Mouse (Mus musculus) right cerebral cortex, adult 18-20 months (tissue): ENCODE measurements around the gene Cideb.

Experiments
- DNase-seq: peaks from one replicate; pipeline ENCODE4 v3.0.0; 2022; ENCODE audit warnings: mixed read lengths

Gene Cideb

DNA sequence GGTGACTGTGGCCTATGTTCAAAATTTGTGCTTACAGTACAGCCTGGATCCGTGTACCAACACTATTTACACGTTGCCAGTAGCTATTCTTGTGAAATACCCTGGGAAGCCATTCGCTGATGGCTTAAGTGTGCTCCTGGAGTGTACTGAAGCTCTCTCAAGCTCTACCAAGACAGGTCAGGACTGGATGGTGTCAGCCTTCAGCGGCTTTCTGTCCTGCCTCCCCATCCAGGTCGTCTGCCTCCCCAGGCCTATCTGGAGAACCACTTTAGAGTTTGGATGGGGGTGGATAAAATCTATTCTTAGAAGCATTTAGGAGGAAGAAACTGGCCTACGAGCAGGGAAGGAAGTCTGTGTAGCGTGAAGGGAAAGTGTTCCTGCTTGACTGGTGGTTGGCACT, 4.9 kb upstream of the Cideb start:
- DNase-seq = no peak

DNA sequence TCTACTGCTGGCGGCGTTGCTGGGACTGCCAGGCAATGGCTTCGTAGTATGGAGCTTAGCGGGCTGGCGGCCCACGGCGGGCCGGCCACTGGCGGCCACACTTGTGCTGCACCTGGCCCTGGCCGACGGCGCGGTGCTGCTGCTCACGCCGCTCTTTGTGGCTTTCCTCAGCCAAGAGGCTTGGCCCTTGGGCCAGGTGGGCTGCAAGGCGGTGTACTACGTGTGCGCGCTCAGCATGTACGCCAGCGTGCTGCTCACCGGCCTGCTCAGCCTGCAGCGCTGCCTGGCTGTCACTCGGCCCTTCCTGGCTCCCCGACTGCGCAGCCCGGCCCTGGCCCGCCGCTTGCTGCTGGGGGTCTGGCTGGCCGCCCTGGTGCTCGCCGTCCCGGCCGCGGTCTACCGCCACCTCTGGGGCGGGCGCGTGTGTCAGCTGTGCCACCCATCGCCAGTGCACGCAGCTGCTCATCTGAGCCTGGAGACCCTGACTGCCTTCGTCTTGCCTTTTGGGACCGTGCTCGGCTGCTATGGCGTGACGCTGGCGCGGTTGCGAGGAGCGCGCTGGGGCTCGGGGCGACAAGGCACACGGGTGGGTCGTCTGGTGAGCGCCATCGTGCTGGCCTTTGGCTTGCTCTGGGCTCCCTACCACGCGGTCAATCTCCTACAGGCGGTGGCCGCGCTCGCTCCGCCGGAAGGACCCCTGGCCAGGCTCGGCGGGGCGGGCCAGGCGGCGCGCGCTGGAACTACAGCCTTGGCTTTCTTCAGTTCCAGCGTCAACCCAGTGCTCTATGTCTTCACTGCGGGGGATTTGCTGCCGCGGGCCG, 4.0 kb upstream of the Cideb start:
- peak; percentile 23 for DNase-seq

GRCm38 (mm10) chr14:55761163-55761562, 2.9 kb upstream of the Cideb start, which contains the start of gene Ltb4r2:
Gene Ltb4r2, plus strand, starts transcription at chr14:55761428.
- DNase-seq = no peak

DNA sequence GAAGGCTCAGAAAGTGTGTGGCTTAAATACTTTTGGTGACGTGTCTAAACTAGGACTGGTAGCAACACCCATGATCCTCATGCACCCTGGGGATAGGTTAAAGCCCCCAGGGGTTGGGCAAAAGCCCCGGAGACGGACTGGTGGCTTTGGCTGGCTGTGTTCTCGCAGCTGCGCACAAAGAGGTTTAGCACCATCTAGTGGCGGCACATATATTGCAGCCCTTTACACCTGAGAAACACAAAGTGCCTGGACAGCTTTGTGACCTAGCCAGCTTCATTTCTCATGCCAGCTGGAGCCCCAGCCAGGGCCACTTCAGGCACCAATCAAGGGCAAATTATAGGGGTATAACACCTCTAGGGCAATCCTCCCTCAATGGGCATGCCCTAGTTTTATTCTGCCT, 1.9 kb upstream of the Cideb start:
- peak; percentile 78 for DNase-seq

- no peak for DNase-seq
Observed at GRCm38 (mm10) chr14:55757566-55757965, 692 bp downstream of the Cideb start.

DNA sequence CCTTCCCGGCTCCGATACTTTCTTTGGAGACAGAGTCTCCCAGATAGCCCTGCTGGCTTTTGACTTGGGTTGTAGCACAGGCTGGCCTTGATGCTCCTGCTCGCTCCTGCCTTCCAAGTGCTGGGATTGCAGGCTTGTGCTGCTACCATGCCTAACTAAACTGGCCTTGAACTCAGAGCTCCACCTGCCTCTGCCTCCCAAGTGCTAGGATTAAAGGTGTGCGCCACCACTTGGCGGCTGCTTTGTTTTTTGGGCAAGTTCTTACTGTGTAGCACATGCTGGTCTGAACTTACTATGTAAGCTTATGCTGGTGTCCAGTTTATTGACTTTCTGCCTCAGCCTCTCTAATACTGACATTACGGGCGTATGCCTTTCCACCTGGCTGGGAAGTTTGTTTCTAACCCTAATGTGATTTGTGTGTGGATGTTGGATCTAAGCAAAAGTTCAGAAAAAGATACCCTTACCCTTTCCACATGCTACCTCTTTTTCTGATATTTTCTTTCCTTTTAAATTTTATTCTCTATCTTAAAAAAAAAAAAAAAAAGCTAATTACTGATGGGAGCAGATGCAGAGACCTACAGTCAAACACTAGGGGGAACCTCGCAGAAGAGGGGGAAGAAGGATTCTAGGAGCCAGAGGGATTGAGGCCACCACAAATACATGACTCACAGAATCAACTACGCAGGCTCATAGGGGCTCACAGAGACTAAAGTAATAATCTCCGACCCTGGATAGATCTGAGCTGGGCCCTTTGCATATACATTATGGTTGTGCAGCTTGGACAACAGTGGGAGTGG, 11.0 kb downstream of the Cideb start:
- DNase-seq = no peak

- no peak for DNase-seq
Observed at GRCm38 (mm10) chr14:55745861-55746237, 12.4 kb downstream of the Cideb start.

DNA sequence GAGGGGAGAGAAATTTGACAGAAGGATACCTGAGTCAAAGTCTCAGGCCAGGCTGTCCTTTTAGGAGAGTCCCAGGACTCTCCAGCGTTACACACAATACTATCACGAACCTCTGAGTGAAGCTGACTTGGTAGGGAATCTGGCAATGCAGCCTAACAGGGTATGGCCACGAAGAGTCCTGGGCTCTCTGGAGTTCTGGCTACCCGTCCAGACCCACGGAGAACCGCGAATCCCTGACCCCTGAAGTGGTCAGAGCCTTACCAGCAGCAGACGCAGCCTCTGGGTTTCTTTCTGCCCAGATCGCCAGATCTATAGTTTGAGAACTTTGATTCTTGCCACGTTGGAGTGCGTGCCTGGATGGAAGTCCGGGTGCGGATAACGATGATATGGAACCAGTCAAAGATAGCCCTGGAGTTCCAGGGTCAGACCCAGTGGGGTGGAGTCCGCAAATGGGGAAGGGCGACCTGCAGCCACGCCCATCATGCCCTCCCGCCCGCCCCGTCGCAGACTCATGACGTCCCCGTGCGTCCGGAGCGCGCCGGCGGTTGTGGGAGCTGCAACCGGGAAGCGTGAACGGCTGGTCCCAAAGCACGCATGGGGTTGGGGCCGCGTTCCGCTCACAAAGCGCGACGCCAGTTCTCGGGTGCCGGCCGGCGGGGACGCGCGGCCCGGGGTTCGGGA, 12.9 kb downstream of the Cideb start, which contains the start of the genes Dhrs1 and Nop9:
Gene Dhrs1, minus strand, starts transcription at position 511 of the 681 bp plus-strand sequence.
Gene Nop9, plus strand, starts transcription at position 514 of the 681 bp plus-strand sequence.
- peak; percentile 90 for DNase-seq

DNA sequence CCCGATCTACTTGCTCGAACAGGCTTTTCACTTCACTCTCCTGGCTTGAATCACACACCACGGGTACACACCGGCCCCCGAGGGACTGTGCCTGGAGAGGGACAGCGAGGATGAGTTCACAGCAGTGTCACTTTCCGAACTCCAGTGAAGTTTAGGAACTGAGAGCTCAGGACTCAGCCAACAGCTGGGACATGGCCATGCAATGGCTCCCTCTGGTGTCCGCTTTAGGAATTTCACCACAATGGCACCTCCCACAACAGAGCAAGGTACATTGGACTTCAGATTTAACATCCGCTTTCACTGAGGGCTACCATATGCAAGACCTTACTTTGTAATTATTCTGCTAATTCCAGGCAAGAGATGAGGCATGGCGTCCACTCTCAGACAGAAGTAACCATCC, 14.5 kb downstream of the Cideb start:
- peak; percentile 81 for DNase-seq

DNA sequence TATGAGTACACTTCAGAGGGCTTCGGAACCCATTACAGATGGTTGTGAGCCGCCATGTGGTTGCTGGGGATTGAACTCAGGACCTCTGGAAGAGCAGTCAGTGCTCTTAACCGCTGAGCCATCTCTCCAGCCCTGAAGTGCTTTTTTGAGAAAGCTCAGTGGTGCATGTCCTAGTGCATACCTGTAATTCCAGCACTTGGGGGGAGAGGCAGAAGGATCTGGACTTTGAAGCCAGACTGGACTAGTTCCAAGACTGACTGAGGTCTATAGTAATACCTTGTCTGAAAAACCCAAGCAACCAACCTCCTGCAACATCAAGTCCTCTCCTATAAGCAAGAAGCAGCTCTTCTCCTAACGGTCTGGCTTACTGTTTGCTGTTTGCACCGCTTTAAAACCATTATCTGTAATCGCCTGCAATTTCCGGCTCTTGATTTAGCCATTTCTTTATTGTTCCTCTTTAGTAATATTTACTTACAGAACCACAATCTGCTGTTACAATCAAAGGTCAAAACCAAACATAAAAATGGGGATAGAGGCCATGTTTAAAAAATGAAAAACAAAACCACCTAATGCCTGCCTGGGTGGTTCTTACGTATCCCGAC, 21.1 kb downstream of the Cideb start:
- DNase-seq = no peak

GRCm38 (mm10) chr14:55735758-55736157, 22.5 kb downstream of the Cideb start:
- DNase-seq = no peak

DNA sequence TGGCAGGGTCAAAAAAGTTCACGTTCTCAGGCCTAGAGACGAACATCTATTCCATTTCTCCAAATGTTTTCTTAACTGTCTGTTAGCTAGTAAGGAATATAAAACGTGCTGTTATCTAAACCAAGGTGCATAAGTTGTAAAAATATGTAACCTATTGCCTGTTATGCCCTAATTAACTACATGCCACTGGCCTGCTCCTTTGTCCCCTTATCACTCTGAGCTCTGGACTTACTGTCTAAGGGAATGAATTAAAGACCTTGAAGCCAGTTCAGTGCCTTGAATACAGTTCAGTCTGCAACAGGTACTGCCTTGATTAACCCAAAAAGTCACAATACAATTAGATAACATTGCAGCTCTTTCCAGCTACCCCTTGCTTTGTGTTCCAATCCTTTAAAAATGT, 22.9 kb downstream of the Cideb start:
- DNase-seq = no peak

- DNase-seq = no peak
Observed at GRCm38 (mm10) chr14:55734869-55735268, 23.4 kb downstream of the Cideb start.

GRCm38 (mm10) chr14:55733889-55734288, 24.4 kb downstream of the Cideb start:
- DNase-seq = no peak

DNA sequence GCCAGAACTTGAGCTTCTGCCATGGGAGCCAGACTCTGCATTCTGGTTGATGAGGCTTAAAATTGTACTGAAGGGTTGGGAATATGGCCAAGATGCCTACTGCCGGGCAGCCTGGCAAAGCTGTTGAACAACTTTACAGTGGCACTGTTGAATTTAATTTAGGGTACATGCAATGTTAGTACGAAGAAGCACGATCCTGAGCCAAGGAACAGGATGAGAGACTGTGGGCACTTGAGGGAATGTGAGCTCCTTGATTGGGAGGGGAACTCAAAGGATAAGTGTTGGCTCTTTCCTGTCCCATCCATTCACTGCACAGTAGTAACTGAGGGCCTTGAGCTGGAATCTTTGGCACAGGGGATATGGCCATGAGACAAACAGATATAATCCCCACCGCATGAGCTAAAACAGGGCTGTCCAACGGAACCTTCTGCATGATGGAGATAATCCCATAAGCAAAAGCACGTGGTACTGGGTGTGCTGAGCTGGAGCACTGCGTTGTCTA, 27.7 kb downstream of the Cideb start:
- DNase-seq = peak; percentile 34

DNA sequence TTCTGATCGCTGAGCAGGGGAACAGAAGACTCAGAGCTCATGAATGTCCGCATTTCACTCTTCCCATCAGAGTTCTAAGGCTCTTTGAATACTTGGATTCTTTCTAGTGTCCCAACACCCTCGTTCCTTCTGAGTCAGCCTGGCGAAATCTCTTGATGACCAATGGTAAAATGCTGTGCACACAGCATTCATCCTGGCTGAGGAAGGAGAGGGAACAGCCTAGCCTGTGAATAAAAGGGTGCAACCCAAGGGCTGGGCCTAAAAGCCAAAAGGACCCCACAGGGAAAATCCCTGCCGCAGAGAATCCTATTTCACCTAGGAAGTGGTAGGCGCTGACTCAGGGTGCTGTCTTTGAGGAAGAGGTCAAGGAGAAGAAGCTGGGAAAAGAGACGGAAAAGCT, 28.1 kb downstream of the Cideb start:
- no peak for DNase-seq

GRCm38 (mm10) chr14:55727889-55728685, 30.2 kb downstream of the Cideb start:
- no peak for DNase-seq

DNA sequence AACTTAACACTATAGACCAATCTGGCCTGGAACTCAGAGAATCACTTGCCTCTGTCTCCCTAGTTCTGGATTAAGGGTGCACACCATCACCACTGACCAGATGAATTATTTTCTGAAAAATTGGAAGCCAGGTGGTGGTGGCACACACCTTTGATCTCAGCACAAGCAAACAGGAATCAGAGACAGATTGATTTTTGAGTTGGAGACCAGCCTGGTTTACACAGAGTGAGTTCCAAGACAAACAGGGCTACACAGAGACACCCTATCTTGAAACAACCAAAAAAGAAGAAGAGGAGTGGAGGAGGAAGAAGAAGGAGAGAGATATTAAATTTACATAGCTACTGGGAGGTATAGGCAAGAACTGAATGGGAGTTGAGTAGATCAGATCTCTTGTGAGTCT, 32.0 kb downstream of the Cideb start:
- DNase-seq = no peak

GRCm38 (mm10) chr14:55724411-55724871, 33.8 kb downstream of the Cideb start:
- DNase-seq = no peak

GRCm38 (mm10) chr14:55723433-55723832, 34.8 kb downstream of the Cideb start:
- no peak for DNase-seq

DNA sequence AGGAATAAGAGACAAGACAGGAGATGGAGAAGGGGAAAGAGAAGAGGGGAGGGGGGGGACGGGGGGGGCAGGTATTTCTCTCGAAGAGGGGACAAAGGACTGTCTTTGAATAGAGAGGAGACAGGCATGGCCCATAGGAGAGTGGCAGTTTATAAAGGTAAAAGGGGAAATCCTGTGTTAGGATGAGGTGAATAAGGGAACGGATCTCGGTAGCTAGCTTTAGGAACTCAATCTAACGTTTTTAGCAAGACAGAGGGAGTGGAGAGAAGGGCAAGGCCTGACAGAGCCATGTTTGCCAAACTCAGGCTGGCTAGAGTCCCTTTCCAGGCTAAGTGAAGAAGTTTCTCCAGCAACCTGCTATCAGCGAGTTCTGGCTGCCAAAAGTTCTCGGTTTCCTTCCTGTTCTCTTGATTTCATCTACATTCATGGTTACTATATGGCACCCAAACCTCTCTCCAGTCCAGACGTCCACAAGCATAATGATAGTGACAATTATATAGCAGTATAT, 35.8 kb downstream of the Cideb start:
- DNase-seq = no peak
